Mouse (Mus musculus) heart, embryonic 15.5 days (tissue): ENCODE results near the gene Olfr543. TPM values are rescaled to one million over a fixed set of nuclear protein-coding genes. Genes with fewer than 3 reads are reported as not detected.
A peak's percentile ranks its signal among the peaks of the same experiment; 100 is the strongest.

Experiments
- ATAC-seq: fragments of 200-750 bp; cut with Nextera tagmentation; replicated peaks from 2 replicates; pipeline ENCODE4 v1.8.0; 2017; ENCODE audit warnings: low read depth, moderate TSS enrichment; ENCODE audit not compliant: insufficient number of reproducible peaks, insufficient read depth, low FRiP score
- H3K27ac ChIP-seq: fragments of 300-500 bp; sonication (generic); 2 replicates; pipeline ENCODE4 v1.5.1; 2015; ENCODE audit warnings: mild to moderate bottlenecking, inconsistent platforms
- H3K27me3 ChIP-seq: fragments of 300-500 bp; sonication (generic); 2 replicates; pipeline ENCODE4 v1.6.1; 2015; ENCODE audit warnings: inconsistent platforms
- H3K36me3 ChIP-seq: fragments of 300-500 bp; sonication (generic); 2 replicates; pipeline ENCODE4 v1.6.1; 2015; ENCODE audit warnings: mild to moderate bottlenecking, inconsistent platforms
- H3K4me1 ChIP-seq: fragments of 300-500 bp; sonication (generic); replicated peaks from 2 replicates; pipeline ENCODE4 v1.6.1; 2015; ENCODE audit warnings: inconsistent platforms
- H3K4me2 ChIP-seq: fragments of 300-500 bp; sonication (generic); 2 replicates; pipeline ENCODE4 v1.6.1; 2015; ENCODE audit warnings: inconsistent platforms, mild to moderate bottlenecking, moderate library complexity
- H3K4me3 ChIP-seq: fragments of 300-500 bp; sonication (generic); 2 replicates; pipeline ENCODE4 v1.5.1; 2015; ENCODE audit warnings: mild to moderate bottlenecking, inconsistent platforms
- H3K9ac ChIP-seq: fragments of 300-500 bp; sonication (generic); 2 replicates; pipeline ENCODE4 v1.6.1; 2015; ENCODE audit warnings: mild to moderate bottlenecking, inconsistent platforms
- H3K9me3 ChIP-seq: fragments of 300-500 bp; sonication (generic); replicated peaks from 2 replicates; pipeline ENCODE4 v1.6.1; 2016; ENCODE audit warnings: inconsistent platforms
- WGBS: fragments of 180-500 bp; shearing (Covaris S2); methylation state at CpG from one replicate; pipeline ENCODE4 v1.1.7; 2015; ENCODE audit warnings: mixed read lengths; 5-methylcytosine and 5-hydroxymethylcytosine counted together
- polyA plus RNA-seq: library from polyadenylated mRNA; unstranded; fragments of >200 nt; fragmentation: Nextera tagmentation; extraction: Ambion mirVana; gene quantifications from 2 replicates; pipeline ENCODE4 v1.2.1, GENCODE M21; 2015

Olfr543 gene
- polyA plus RNA-seq, 1 experiment from 2014 or later: 0.29 TPM

GRCm38 (mm10) chr7:102476601-102477000 lies 4.9 kb downstream of the Olfr543 start:
- Histone ChIP-seq H3K27ac (no peak overlapping the region), H3K4me2 (no peak overlapping the region), H3K4me3 (no peak overlapping the region), H3K9me3 (no peaks in the 10 kb centered on the region), H3K9ac (no peak overlapping the region), H3K27me3 (no peaks in the 10 kb centered on the region), H3K36me3 (no peaks in the 10 kb centered on the region), H3K4me1 (peaks cover 7% of the 10 kb centered on the region)
- 83% methylated on average over 5 of the region's 5 CpGs for WGBS
- no peak for ATAC-seq

DNA sequence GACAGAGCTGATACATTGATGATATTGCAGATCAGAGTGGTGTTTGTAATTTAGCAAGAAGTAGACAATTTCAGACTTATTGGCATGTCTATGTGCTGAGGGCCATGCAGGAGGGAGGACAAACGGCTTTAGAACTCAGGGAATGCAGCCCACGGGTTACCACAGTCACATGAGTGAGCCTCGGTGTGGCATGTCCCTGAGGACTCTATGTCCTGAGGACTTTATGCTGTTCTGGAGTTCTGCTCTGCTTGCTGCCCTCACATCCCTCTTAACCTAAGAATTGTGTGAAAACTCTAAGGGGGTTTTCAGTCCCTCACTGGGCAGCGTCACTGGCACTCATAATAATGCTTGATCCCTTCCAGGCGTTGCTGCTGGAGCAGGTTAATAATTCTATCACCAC lies 8.8 kb downstream of the Olfr543 start:
- Histone ChIP-seq H3K27me3 (no peaks in the 10 kb centered on the region), H3K4me1 (no peaks in the 10 kb centered on the region), H3K27ac (no peak overlapping the region), H3K4me3 (no peak overlapping the region), H3K9ac (no peak overlapping the region), H3K36me3 (peaks cover 21% of the 10 kb centered on the region), H3K4me2 (no peak overlapping the region), H3K9me3 (no peaks in the 10 kb centered on the region)
- WGBS: 37% methylated on average over 5 of the region's 5 CpGs
- ATAC-seq: no peak

DNA sequence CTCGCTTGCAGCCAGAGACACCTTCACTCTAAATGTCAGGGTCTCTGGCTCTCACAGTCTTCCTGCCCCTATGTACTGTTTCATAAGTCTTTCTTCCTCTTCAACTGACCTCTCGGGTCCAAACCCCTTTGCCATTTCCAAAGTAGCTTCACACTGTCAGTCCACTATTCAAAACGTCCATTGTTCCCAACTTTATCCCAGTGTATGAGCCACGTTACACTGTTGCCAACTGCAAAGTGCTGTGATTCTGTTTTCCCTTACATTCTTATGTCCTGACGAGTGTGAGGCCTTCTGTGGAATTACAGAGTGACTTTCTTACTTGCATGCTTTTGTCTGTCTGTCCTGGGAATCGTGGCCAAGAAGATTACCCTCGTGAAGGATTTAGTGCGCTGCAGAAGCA lies 13.9 kb downstream of the Olfr543 start:
- Histone ChIP-seq H3K9ac (no peak overlapping the region), H3K9me3 (no peaks in the 10 kb centered on the region), H3K4me3 (no peak overlapping the region), H3K27me3 (no peaks in the 10 kb centered on the region), H3K27ac (no peak overlapping the region), H3K4me2 (no peak overlapping the region), H3K4me1 (no peaks in the 10 kb centered on the region), H3K36me3 (peaks cover 70% of the 10 kb centered on the region)
- no peak for ATAC-seq
- whole genome bisulfite sequencing: 84% methylated on average over 8 of the region's 8 CpGs

- Histone ChIP-seq H3K36me3 (peaks cover 91% of the 10 kb centered on the region), H3K9ac (no peak overlapping the region)
- 85% methylated on average over 5 of the region's 5 CpGs for WGBS
Observed at GRCm38 (mm10) chr7:102458618-102459380, 22.7 kb downstream of the Olfr543 start.

GRCm38 (mm10) chr7:102446438-102446837 lies 35.0 kb downstream of the Olfr543 start:
- H3K4me2 ChIP-seq: no peak overlapping the region
- H3K9me3 ChIP-seq: no peaks in the 10 kb centered on the region
- H3K9ac ChIP-seq: no peak overlapping the region
- peaks cover 54% of the 10 kb centered on the region for H3K36me3 ChIP-seq
- no peak overlapping the region for H3K4me3 ChIP-seq
- H3K27me3 ChIP-seq: no peaks in the 10 kb centered on the region
- no peak for ATAC-seq
- WGBS: 89% methylated on average over 9 of the region's 9 CpGs
- no peak overlapping the region for H3K27ac ChIP-seq
- peaks cover 20% of the 10 kb centered on the region for H3K4me1 ChIP-seq

More at GRCm38 (mm10) chr7:102458618-102459380, 22.7 kb downstream of the Olfr543 start:
- Histone ChIP-seq H3K9me3 (no peaks in the 10 kb centered on the region), H3K27ac (no peak overlapping the region), H3K4me2 (no peak overlapping the region), H3K27me3 (no peaks in the 10 kb centered on the region), H3K4me1 (no peaks in the 10 kb centered on the region), H3K4me3 (no peak overlapping the region)
- ATAC-seq: no peak

DNA sequence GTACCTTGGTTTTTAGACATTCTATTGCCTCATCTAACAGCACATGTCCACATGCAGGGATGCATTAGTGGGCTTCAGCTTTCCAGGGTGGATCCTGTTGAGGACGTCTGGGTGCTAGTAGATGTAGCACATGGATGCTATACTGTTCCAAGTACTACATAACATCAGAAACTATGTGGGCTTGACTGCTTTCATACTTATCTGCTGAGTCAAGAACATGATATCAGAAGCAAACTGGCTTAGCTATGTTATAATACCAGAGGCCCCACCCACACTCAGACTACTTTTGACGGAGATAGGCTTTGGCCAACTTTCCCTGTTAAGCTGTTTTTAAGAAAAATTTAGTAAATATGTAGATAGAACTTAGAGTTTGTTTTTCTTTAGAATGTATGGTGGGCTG lies 37.2 kb downstream of the Olfr543 start:
- Histone ChIP-seq H3K27ac (no peak overlapping the region), H3K9me3 (no peaks in the 10 kb centered on the region), H3K4me2 (no peak overlapping the region), H3K9ac (no peak overlapping the region), H3K27me3 (no peaks in the 10 kb centered on the region), H3K4me3 (no peak overlapping the region), H3K36me3 (peaks cover 34% of the 10 kb centered on the region), H3K4me1 (peaks cover 20% of the 10 kb centered on the region)
- no peak for ATAC-seq
- 49% methylated on average over 2 of the region's 2 CpGs for WGBS

DNA sequence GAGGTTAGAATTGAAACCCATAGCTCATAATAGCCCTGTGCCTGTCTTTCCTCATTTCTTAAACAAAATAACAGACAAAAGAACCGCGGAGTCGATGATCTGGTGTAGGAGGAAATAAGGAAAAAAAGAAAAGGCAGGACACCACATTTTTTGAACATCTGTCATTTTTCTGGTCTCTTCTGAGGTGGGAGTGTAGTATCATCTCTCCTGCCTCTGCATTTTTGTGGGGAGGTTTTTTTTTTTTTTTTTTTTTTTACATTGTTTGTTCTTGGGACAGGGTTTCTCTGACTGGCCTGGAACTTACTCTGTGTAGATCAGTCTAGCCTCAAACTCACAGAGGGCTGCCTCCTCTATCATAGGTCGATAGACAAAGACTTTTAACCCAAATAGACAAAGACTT lies 39.0 kb downstream of the Olfr543 start:
- Histone ChIP-seq H3K36me3 (peaks cover 21% of the 10 kb centered on the region), H3K4me3 (peak overlapping the region; percentile 77), H3K4me1 (peaks cover 20% of the 10 kb centered on the region), H3K4me2 (peak overlapping the region; percentile 71), H3K9me3 (no peaks in the 10 kb centered on the region), H3K9ac (peak overlapping the region; percentile 76), H3K27ac (peak overlapping the region; percentile 73), H3K27me3 (no peaks in the 10 kb centered on the region)
- 2% methylated on average over 4 of the region's 4 CpGs for WGBS
- no peak for ATAC-seq

GRCm38 (mm10) chr7:102441657-102442391 lies 39.7 kb downstream of the Olfr543 start, which contains the start of gene Rrm1:
Rrm1 (plus strand) TSS chr7:102441695.
- Histone ChIP-seq H3K4me3 (peak within 1 kb of the TSS; percentile 77), H3K4me1 (peaks cover 20% of the 10 kb centered on the region), H3K9me3 (no peaks in the 10 kb centered on the region), H3K27me3 (no peaks in the 10 kb centered on the region), H3K36me3 (peaks cover 16% of the 10 kb centered on the region), H3K4me2 (peak within 1 kb of the TSS; percentile 71), H3K9ac (peak within 1 kb of the TSS; percentile 76), H3K27ac (peak within 1 kb of the TSS; percentile 73)
- WGBS: under 1% methylated on average over 56 of the region's 56 CpGs
- ATAC-seq: peak; percentile 98

GRCm38 (mm10) chr7:102440822-102441656 lies 40.4 kb downstream of the Olfr543 start:
- WGBS: 53% methylated on average over 15 of the region's 15 CpGs
- Histone ChIP-seq H3K36me3 (peaks cover 8% of the 10 kb centered on the region), H3K4me3 (peak overlapping the region; percentile 77), H3K9ac (no peak overlapping the region), H3K9me3 (no peaks in the 10 kb centered on the region), H3K4me1 (peaks cover 20% of the 10 kb centered on the region), H3K27me3 (no peaks in the 10 kb centered on the region), H3K27ac (no peak overlapping the region), H3K4me2 (peak overlapping the region; percentile 37)
- ATAC-seq: no peak

- Histone ChIP-seq H3K27me3 (no peaks in the 10 kb centered on the region), H3K36me3 (no peaks in the 10 kb centered on the region), H3K9ac (no peak overlapping the region), H3K27ac (no peak overlapping the region), H3K4me3 (no peak overlapping the region), H3K4me1 (no peaks in the 10 kb centered on the region), H3K4me2 (no peak overlapping the region), H3K9me3 (no peaks in the 10 kb centered on the region)
- no peak for ATAC-seq
- 70% methylated on average over 2 of the region's 2 CpGs for WGBS
Observed at GRCm38 (mm10) chr7:102434344-102434743, 47.1 kb downstream of the Olfr543 start.
